Mouse (Mus musculus) thymus, adult 2 months (tissue): ENCODE data around the gene Srebf1.

Experiments used
- CTCF ChIP-seq: fragments of 200-500 bp; IDR thresholded peaks from 2 replicates; pipeline ENCODE4 v1.5.1; 2012; ENCODE audit warnings: mild to moderate bottlenecking, control low read depth, low read length, moderate library complexity, borderline replicate concordance; ENCODE audit not compliant: control insufficient read depth, poor library complexity, insufficient read depth; ENCODE audit errors: extremely low read depth
- POLR2A ChIP-seq: fragments of 200-500 bp; IDR thresholded peaks from 2 replicates; pipeline ENCODE4 v1.6.1; 2012; ENCODE audit warnings: mild to moderate bottlenecking, low read length, control low read depth, moderate library complexity; ENCODE audit not compliant: control insufficient read depth, poor library complexity, insufficient read depth; ENCODE audit errors: extremely low read depth

GRCm38 (mm10) chr11:60224676-60225075, 2.3 kb upstream of the Srebf1 start:
- no peak for TF ChIP-seq POLR2A
- peak; percentile 54; the same call in 1 of the 2 replicates for TF ChIP-seq CTCF
